In the genomic region with DNA sequence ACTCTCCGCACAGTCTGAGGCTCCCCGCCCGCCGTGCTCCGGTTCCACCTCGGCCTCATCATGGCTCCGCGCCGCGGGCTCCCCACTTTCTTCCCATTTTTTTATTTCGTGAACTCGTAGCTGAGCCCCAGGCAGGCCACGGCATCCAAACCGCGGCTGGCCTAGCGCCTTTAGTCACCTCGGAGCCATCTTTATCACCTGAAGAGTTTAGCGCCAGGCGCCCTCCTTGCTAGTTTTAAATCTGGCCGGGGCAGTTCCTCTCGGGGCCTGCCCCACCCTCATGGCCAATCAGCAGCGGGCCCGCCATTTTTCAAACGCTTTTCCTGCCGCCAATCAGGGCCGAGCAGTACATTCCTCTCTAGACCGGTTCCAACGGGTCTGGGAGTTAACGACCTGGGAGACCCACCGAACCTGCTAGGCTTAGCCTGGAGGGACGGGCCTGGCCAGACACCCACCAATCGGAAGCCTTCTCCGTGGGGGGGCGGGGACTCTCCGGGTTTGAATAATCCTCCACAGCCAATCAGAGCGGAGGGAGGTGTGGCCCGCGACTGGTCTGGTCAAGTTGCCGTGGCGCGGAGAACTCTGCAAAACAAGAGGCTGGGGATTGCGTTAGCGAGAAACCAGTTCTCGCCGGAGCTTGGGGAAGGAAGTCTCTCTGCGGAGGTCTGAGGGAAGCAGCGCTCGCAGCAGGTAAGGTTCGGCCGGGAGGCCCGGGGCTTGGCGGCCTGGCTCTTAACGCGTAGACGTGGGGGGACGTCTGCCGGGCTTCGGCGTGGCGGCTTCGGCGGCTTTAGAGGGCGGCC, we compare ENCODE assay signal across 8 mouse cellular contexts. TPM values are rescaled to one million over a fixed set of nuclear protein-coding genes. Genes with fewer than 3 reads are reported as not detected.
DNase-seq lines count a peak whose midpoint lies in the region; ATAC-seq and TF ChIP-seq lines count a peak whose summit lies in the region.

Hmgb2 (plus strand) TSS at position 592 of the 803 bp plus-strand sequence.

- peak; percentile 98 for DNase-seq in G1E (ENCODE audit: low spot score)
- peak; percentile 99 to 100 for DNase-seq in cerebellum, adult 18-20 months
- DNase-seq in heart, postnatal 36 days: peak; percentile 98 to 99
- DNase-seq in layer of hippocampus, adult 2 months (ENCODE audit: low spot score in 2 of 2): peak; percentile 99
- DNase-seq in lung, embryonic 14.5 days: peak; percentile 99
- DNase-seq in thymus, adult 2 months: peak; percentile 100

- peaks cover 34% of the 10 kb centered on the region for H3K4me1 ChIP-seq in G1E (ENCODE audit: insufficient read depth, low read depth, low read length)
- peaks cover 7% of the 10 kb centered on the region for H3K4me1 ChIP-seq in forebrain, embryonic 16.5 days (replicated peaks; ENCODE audit: control insufficient read depth, insufficient read depth, low read length)
- H3K4me1 ChIP-seq in lung, embryonic 14.5 days (ENCODE audit: insufficient read depth): no peaks in the 10 kb centered on the region; the same call in 1 of the 2 replicates
- H3K4me1 ChIP-seq in olfactory bulb, adult 2 months (ENCODE audit: control insufficient read depth, insufficient read depth, low read length): 0 out of 2 replicates have a peak, but pooled peaks cover 6% of the 10 kb centered on the region
- peaks cover 3% of the 10 kb centered on the region for H3K4me1 ChIP-seq in thymus, adult 2 months (replicated peaks; ENCODE audit: control insufficient read depth, insufficient read depth, low read length)

- peak within 1 kb of the TSS; percentile 77 for H3K9ac ChIP-seq in forebrain, embryonic 16.5 days (replicated peaks; ENCODE audit: low read depth, low read length)
- peak within 1 kb of the TSS; percentile 100 for H3K9ac ChIP-seq in lung, embryonic 14.5 days

- peak; percentile 80 for TF ChIP-seq POLR2A in olfactory bulb, adult 2 months (IDR thresholded peaks at IDR 0.05; ENCODE audit: insufficient read depth, low read depth, low read length)
- peak; percentile 95 for TF ChIP-seq POLR2A in thymus, adult 2 months (IDR thresholded peaks at IDR 0.05; ENCODE audit: control insufficient read depth, extremely low read depth, insufficient read depth, low read length, poor library complexity)

- intact Hi-C loops in heart, postnatal 36 days (cut with DNase I): loop anchor here (2.0 to 5.0 kb wide), 3 partner anchors 17 to 154 kb away; no protein-coding TSS in a partner anchor

- peak within 1 kb of the TSS; percentile 92 for H3K27ac ChIP-seq in forebrain, embryonic 16.5 days (ENCODE audit: low read length)
- peak within 1 kb of the TSS; percentile 83 for H3K27ac ChIP-seq in layer of hippocampus, adult 2 months
- H3K27ac ChIP-seq in lung, embryonic 14.5 days (ENCODE audit: low read depth): peak within 1 kb of the TSS; percentile 100
- peak within 1 kb of the TSS; percentile 67; the same call in 1 of the 2 replicates for H3K27ac ChIP-seq in olfactory bulb, adult 2 months (ENCODE audit: insufficient read depth, low read depth, low read length)
- H3K27ac ChIP-seq in thymus, adult 2 months (ENCODE audit: control insufficient read depth, insufficient read depth, low read length): peak within 1 kb of the TSS; percentile 93

- peak within 1 kb of the TSS; percentile 82 for H3K4me3 ChIP-seq in G1E (ENCODE audit: low read depth, low read length)
- H3K4me3 ChIP-seq in forebrain, embryonic 16.5 days (replicated peaks; ENCODE audit: low read length): peak within 1 kb of the TSS; percentile 62
- peak within 1 kb of the TSS; percentile 74 for H3K4me3 ChIP-seq in layer of hippocampus, adult 2 months
- peak within 1 kb of the TSS; percentile 93 for H3K4me3 ChIP-seq in lung, embryonic 14.5 days (ENCODE audit: low read depth, low read length)
- peak within 1 kb of the TSS; percentile 88 for H3K4me3 ChIP-seq in olfactory bulb, adult 2 months (ENCODE audit: insufficient read depth, low read depth, low read length)
- H3K4me3 ChIP-seq in thymus, adult 2 months (ENCODE audit: control insufficient read depth, insufficient read depth, low read length): peak within 1 kb of the TSS; percentile 91

- H3K36me3 ChIP-seq in G1E (replicated peaks): peaks cover 43% of the 10 kb centered on the region
- H3K36me3 ChIP-seq in forebrain, embryonic 16.5 days (ENCODE audit: control insufficient read depth, insufficient read depth): no peaks in the 10 kb centered on the region; the same call in 1 of the 2 replicates
- H3K36me3 ChIP-seq in lung, embryonic 14.5 days (ENCODE audit: insufficient read depth): peaks cover 32% of the 10 kb centered on the region
- H3K36me3 ChIP-seq in thymus, adult 2 months (ENCODE audit: control insufficient read depth, insufficient read depth, low read length): peaks cover 22% of the 10 kb centered on the region

- TF ChIP-seq CTCF in G1E (IDR thresholded peaks at IDR 0.05; ENCODE audit: low read depth, low read length): no peak
- TF ChIP-seq CTCF in layer of hippocampus, adult 2 months (conservative IDR thresholded peaks at IDR 0.05): peak; percentile 26
- no peak for TF ChIP-seq CTCF in lung, embryonic 14.5 days (IDR thresholded peaks at IDR 0.05; ENCODE audit: low read depth)
- TF ChIP-seq CTCF in olfactory bulb, adult 2 months (IDR thresholded peaks at IDR 0.05; ENCODE audit: insufficient read depth, low read depth, low read length): 0 out of 2 replicates have a peak, but pooled peaks have one; percentile 13
- 0 out of 2 replicates have a peak, but pooled peaks have one; percentile 13 for TF ChIP-seq CTCF in thymus, adult 2 months (IDR thresholded peaks at IDR 0.05; ENCODE audit: borderline replicate concordance, control insufficient read depth, extremely low read depth, insufficient read depth, low read length, poor library complexity)

- WGBS in forebrain, embryonic 16.5 days: under 1% methylated on average over 63 of the region's 63 CpGs
- WGBS in lung, embryonic 14.5 days: 0% methylated on average over 63 of the region's 63 CpGs
- under 1% methylated on average over 63 of the region's 63 CpGs for WGBS in olfactory bulb, adult 2 months
- 1% methylated on average over 63 of the region's 63 CpGs for WGBS in thymus, adult 2 months

- H3K4me2 ChIP-seq in forebrain, embryonic 16.5 days (ENCODE audit: low read length): peak within 1 kb of the TSS; percentile 97
- H3K4me2 ChIP-seq in lung, embryonic 14.5 days: peak within 1 kb of the TSS; percentile 89

- no peaks in the 10 kb centered on the region for H3K27me3 ChIP-seq in G1E (ENCODE audit: insufficient read depth, low read length)
- no peaks in the 10 kb centered on the region for H3K27me3 ChIP-seq in forebrain, embryonic 16.5 days (replicated peaks; ENCODE audit: control insufficient read depth, insufficient read depth, low read length)
- no peaks in the 10 kb centered on the region for H3K27me3 ChIP-seq in lung, embryonic 14.5 days (ENCODE audit: insufficient read depth, low read length)
- no peaks in the 10 kb centered on the region for H3K27me3 ChIP-seq in thymus, adult 2 months (ENCODE audit: control insufficient read depth, insufficient read depth, low read length)

- H3K9me3 ChIP-seq in G1E (replicated peaks): no peaks in the 10 kb centered on the region
- H3K9me3 ChIP-seq in forebrain, embryonic 16.5 days (ENCODE audit: control insufficient read depth, low read length): no peaks in the 10 kb centered on the region
- no peaks in the 10 kb centered on the region for H3K9me3 ChIP-seq in lung, embryonic 14.5 days (ENCODE audit: low read depth, low read length)

- ATAC-seq in G1E (ENCODE audit: extremely low read depth, insufficient number of reproducible peaks, low FRiP score, poor library complexity, severe bottlenecking): peak; percentile 99
- ATAC-seq in forebrain, embryonic 16.5 days: peak; percentile 100
- peak; percentile 100 for ATAC-seq in lung, embryonic 14.5 days (ENCODE audit: insufficient read depth)

RNA-seq across cellular contexts. Expression of gene Hmgb2, which starts in this region (rescaled TPM):
- total RNA-seq in G1E (2014; fragmentation: Nextera tagmentation): 377 and 610 TPM in 2 replicates
- 197 and 208 TPM in 2 replicates for total RNA-seq in G1E (2017)
- polyA plus RNA-seq in G1E (2012): 118 and 132 TPM in 2 replicates
- polyA plus RNA-seq in forebrain, embryonic 16.5 days (2015; fragmentation: Nextera tagmentation; extraction: Ambion mirVana): 168 and 177 TPM in 2 replicates
- 10 to 100 TPM; 13.2 to 22.2 TPM for total RNA-seq in heart, postnatal 36 days (2021)
- total RNA-seq in layer of hippocampus, adult 2 months (2021): 1 to 10 TPM; 7.4 to 8.5 TPM
- 500 and 503 TPM in 2 replicates for polyA plus RNA-seq in lung, embryonic 14.5 days (2014; fragmentation: Nextera tagmentation; extraction: Ambion mirVana)
- not detected in 2 replicates for polyA plus RNA-seq in olfactory bulb, adult 2 months (2012; ENCODE audit: insufficient read depth, insufficient read length, low replicate concordance, missing spikeins)
- 64.0 and 93.8 TPM in 2 replicates for polyA plus RNA-seq in thymus, adult 2 months (2012; rRNA removed)

Comparison
In these comparisons a context has a peak if more than half of its experiments do, and no peak if none do; other contexts are left out.
1. Peak in every context shown above with its lines: DNase-seq, ATAC-seq, H3K4me3 ChIP-seq and H3K27ac ChIP-seq.
2. RNA of gene Hmgb2 (total RNA-seq): 197 to 610 TPM in G1E; 13.2 to 22.2 TPM in heart, postnatal 36 days and 7.4 to 8.5 TPM in layer of hippocampus, adult 2 months; every median in the first group is over 4 times any median in the second.
3. CTCF ChIP-seq: peak in layer of hippocampus, adult 2 months (single experiment), olfactory bulb, adult 2 months (single experiment) and thymus, adult 2 months (single experiment); none in G1E (single experiment) and lung, embryonic 14.5 days (single experiment).